Mouse (Mus musculus) kidney, embryonic 15.5 days (tissue): ENCODE measurements at regions not wholly inside any gene's neighbourhood (a gene's known extent, or its start where the extent isn't known, plus 50 kb on each side); places are given as distances from the start of the nearest gene placed in this dataset.
A peak's percentile ranks its signal among the peaks of the same experiment; 100 is the strongest.

ENCODE experiments used
- ATAC-seq: fragments of 200-750 bp; cut with Nextera tagmentation; replicated peaks from 2 replicates; pipeline ENCODE4 v1.8.0; 2017; ENCODE audit warnings: moderate TSS enrichment; ENCODE audit not compliant: low FRiP score
- H3K27ac ChIP-seq: fragments of 300-500 bp; sonication (generic); 2 replicates; pipeline ENCODE4 v1.5.1; 2015; ENCODE audit warnings: mild to moderate bottlenecking, inconsistent platforms
- H3K27me3 ChIP-seq: fragments of 300-500 bp; sonication (generic); 2 replicates; pipeline ENCODE4 v1.6.1; 2015; ENCODE audit warnings: inconsistent platforms
- H3K36me3 ChIP-seq: fragments of 300-500 bp; sonication (generic); 2 replicates; pipeline ENCODE4 v1.6.1; 2015; ENCODE audit warnings: inconsistent platforms
- H3K4me1 ChIP-seq: fragments of 300-500 bp; sonication (generic); 2 replicates; pipeline ENCODE4 v1.6.1; 2015; ENCODE audit warnings: inconsistent platforms
- H3K4me2 ChIP-seq: fragments of 300-500 bp; sonication (generic); 2 replicates; pipeline ENCODE4 v1.6.1; 2015; ENCODE audit warnings: moderate library complexity, mild to moderate bottlenecking, inconsistent platforms
- H3K4me3 ChIP-seq: fragments of 300-500 bp; sonication (generic); replicated peaks from 2 replicates; pipeline ENCODE4 v1.5.1; 2015; ENCODE audit warnings: mild to moderate bottlenecking, inconsistent platforms
- H3K9ac ChIP-seq: fragments of 300-500 bp; sonication (generic); 2 replicates; pipeline ENCODE4 v1.6.1; 2015; ENCODE audit warnings: mild to moderate bottlenecking, inconsistent platforms
- H3K9me3 ChIP-seq: fragments of 300-500 bp; sonication (generic); replicated peaks from 2 replicates; pipeline ENCODE4 v1.6.1; 2016; ENCODE audit warnings: inconsistent platforms
- WGBS: fragments of 180-500 bp; shearing (Covaris S2); methylation state at CpG from one replicate; pipeline ENCODE4 v1.1.7; 2015; ENCODE audit warnings: mixed read lengths; 5-methylcytosine and 5-hydroxymethylcytosine counted together

- 61% methylated on average over 26 of the region's 26 CpGs for WGBS
These were observed 100.5 kb upstream of the Ptpn1 start for GRCm38 (mm10) chr2:167831076-167832039.

DNA sequence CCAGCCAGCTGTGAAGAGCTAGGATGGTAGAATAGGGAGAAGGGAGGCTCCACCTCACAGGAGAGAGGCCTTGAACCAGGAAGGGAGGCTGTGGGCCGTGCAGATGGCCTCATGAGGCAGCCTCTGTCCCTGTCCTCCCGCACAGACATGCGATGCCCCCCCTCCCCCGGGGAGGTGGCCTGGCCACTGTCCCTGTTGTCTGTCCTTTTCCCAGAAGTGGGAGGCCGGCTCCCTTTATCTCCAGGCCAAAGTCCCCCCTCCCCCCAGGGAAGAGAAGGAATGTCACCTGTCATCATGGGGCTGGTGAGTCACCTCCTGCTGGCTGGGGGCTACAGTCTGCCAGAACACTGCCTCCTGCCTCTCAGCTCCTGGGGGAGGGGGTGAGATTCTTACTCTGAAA is 103.6 kb upstream of the Ptpn1 start:
- Histone ChIP-seq H3K27me3 (no peaks in the 10 kb centered on the region), H3K4me3 (no peak overlapping the region), H3K4me1 (peaks cover 49% of the 10 kb centered on the region), H3K9me3 (no peaks in the 10 kb centered on the region), H3K9ac (no peak overlapping the region), H3K27ac (no peak overlapping the region), H3K4me2 (no peak overlapping the region), H3K36me3 (no peaks in the 10 kb centered on the region)
- WGBS = 30% methylated on average over 5 of the region's 5 CpGs
- ATAC-seq = no peak

More at GRCm38 (mm10) chr2:167831076-167832039, 100.5 kb upstream of the Ptpn1 start:
- H3K27ac ChIP-seq = no peak overlapping the region
- no peak overlapping the region for H3K4me3 ChIP-seq
- H3K9me3 ChIP-seq = no peaks in the 10 kb centered on the region
- H3K36me3 ChIP-seq = no peaks in the 10 kb centered on the region
- H3K9ac ChIP-seq = no peak overlapping the region
- no peak overlapping the region for H3K4me2 ChIP-seq
- ATAC-seq = no peak
- peaks cover 41% of the 10 kb centered on the region for H3K4me1 ChIP-seq
- no peaks in the 10 kb centered on the region for H3K27me3 ChIP-seq

DNA sequence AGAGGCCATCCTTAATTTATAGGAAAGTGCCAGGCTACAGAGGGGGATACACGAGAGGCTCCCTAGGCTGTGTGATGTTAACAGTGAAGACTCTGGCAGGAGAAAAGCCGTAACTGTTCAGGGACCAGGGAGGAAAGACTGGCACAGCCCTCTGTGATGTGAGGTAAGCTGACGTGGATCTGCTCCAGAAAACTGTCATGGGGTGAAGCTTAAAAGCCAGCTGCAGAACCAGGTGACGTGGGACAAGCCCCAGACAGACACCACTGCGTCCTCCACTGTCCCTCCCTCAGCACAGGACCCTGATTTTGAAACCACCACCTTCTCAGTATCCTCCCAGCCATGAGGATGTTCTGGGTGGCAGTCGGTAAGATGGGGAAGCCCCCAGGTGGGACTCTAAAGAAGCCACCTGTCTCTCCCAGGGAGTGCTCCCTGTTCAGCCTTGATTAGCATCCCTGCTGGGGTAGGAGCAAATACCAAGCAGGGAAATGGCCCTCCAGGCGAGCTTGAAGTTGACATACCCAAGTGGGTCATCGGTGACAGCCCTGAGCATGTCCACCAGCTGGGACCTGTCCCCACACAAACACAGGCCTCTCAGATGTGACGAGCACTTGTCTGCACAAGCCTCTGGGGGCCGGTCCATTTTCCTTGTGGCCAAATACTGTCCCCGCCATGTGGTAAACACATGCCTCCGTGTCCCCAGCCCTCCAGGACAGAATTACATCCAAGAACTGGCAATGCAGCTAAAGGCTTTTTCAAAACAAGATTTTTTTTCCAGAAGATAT is 104.7 kb upstream of the Ptpn1 start:
- H3K27ac ChIP-seq = no peak overlapping the region
- no peak overlapping the region for H3K4me2 ChIP-seq
- no peak for ATAC-seq
- H3K27me3 ChIP-seq = no peaks in the 10 kb centered on the region
- H3K4me3 ChIP-seq = no peak overlapping the region
- H3K36me3 ChIP-seq = no peaks in the 10 kb centered on the region
- H3K9ac ChIP-seq = no peak overlapping the region
- WGBS = 58% methylated on average over 12 of the region's 12 CpGs
- peaks cover 43% of the 10 kb centered on the region for H3K4me1 ChIP-seq
- no peaks in the 10 kb centered on the region for H3K9me3 ChIP-seq

GRCm38 (mm10) chr2:167823513-167823912 is 108.3 kb upstream of the Ptpn1 start:
- Histone ChIP-seq H3K9me3 (no peaks in the 10 kb centered on the region), H3K4me2 (peak overlapping the region; percentile 19), H3K27ac (peak overlapping the region; percentile 73), H3K4me3 (no peak overlapping the region), H3K36me3 (no peaks in the 10 kb centered on the region), H3K4me1 (peaks cover 51% of the 10 kb centered on the region), H3K27me3 (no peaks in the 10 kb centered on the region; the same call in 1 of the 2 replicates), H3K9ac (no peak overlapping the region)
- WGBS = 12% methylated on average over 9 of the region's 9 CpGs
- peak; percentile 43; the same call in 1 of the 2 replicates for ATAC-seq

DNA sequence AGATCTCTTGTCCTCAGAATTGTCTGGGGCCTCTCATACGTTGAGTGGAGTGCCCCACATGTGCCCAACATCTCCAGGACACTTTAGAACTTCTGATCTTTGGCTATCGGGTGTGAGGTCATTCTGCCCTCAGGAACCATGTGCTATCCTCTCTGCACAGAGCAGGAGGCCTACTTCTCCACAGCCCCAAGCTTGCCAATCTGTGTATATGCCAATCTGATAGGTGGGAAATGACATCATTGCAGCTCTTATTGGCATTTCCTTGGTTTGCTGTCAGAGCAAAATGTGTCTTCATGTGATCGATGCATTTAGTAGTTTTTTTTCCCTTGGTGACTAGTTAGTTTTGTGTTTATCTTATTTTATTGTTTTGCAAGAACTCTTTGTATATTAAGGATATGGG is 108.8 kb upstream of the Ptpn1 start:
- H3K36me3 ChIP-seq = no peaks in the 10 kb centered on the region
- H3K9me3 ChIP-seq = no peaks in the 10 kb centered on the region
- H3K9ac ChIP-seq = no peak overlapping the region
- no peak for ATAC-seq
- no peak overlapping the region for H3K4me2 ChIP-seq
- no peaks in the 10 kb centered on the region; the same call in 1 of the 2 replicates for H3K27me3 ChIP-seq
- peaks cover 49% of the 10 kb centered on the region for H3K4me1 ChIP-seq
- peak overlapping the region; percentile 73 for H3K27ac ChIP-seq
- no peak overlapping the region for H3K4me3 ChIP-seq
- 93% methylated on average over 3 of the region's 3 CpGs for WGBS

DNA sequence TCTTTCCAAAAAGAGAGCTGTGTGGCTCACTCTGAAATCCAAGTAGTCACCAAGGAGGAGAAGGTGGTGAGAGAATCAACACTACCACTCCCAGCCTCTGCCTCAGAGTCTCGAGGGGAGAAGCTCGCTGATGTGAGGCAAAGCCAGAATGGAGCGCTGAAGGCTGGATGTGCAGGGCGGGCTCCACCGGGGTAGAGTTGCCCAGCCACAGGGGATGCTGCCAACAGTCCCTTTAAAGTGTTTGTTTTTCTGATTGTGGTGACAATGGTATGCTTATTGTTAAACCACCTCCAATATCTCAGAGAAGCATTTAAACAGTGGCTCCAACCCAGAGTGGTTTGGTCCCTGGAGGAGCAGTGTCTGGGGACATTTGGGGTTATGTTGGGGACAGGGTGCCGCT is 110.7 kb upstream of the Ptpn1 start:
- Histone ChIP-seq H3K27me3 (no peaks in the 10 kb centered on the region; the same call in 1 of the 2 replicates), H3K9me3 (no peaks in the 10 kb centered on the region), H3K9ac (no peak overlapping the region), H3K27ac (no peak overlapping the region), H3K4me2 (no peak overlapping the region), H3K4me3 (no peak overlapping the region), H3K36me3 (no peaks in the 10 kb centered on the region), H3K4me1 (peaks cover 47% of the 10 kb centered on the region)
- 75% methylated on average over 6 of the region's 6 CpGs for WGBS
- no peak for ATAC-seq

DNA sequence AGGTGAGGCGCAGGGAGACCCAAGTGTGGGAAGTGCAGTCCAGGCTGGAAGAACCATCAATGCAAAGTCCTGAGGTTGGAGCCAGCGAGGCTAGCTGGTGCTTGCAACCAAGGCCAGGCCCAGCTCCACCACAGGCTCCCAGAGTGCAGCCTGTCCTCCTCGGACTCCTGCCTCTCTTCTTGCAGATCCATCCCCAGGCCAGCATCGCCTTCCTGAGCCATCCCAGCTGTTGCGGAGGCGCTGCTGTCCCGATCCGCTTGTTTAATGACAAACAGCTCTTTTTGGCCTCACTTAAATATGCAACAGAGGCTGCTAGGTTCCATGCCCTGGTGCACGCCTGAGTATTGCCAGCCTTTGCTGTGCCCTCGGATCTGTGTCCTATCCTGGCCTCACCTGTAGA is 113.1 kb upstream of the Ptpn1 start:
- H3K9me3 ChIP-seq = no peaks in the 10 kb centered on the region
- H3K4me1 ChIP-seq = peaks cover 31% of the 10 kb centered on the region
- no peak overlapping the region for H3K4me3 ChIP-seq
- no peaks in the 10 kb centered on the region; the same call in 1 of the 2 replicates for H3K27me3 ChIP-seq
- peak overlapping the region; percentile 64 for H3K27ac ChIP-seq
- ATAC-seq = peak; percentile 41; the same call in 1 of the 2 replicates
- H3K4me2 ChIP-seq = no peak overlapping the region
- no peaks in the 10 kb centered on the region for H3K36me3 ChIP-seq
- no peak overlapping the region for H3K9ac ChIP-seq
- 43% methylated on average over 10 of the region's 10 CpGs for WGBS

- Histone ChIP-seq H3K4me2 (no peak overlapping the region), H3K4me1 (peaks cover 25% of the 10 kb centered on the region), H3K27ac (no peak overlapping the region), H3K9me3 (no peaks in the 10 kb centered on the region), H3K4me3 (no peak overlapping the region), H3K9ac (no peak overlapping the region), H3K27me3 (no peaks in the 10 kb centered on the region; the same call in 1 of the 2 replicates), H3K36me3 (no peaks in the 10 kb centered on the region)
- WGBS = 64% methylated on average over 9 of the region's 9 CpGs
- ATAC-seq = no peak
These were observed 114.8 kb upstream of the Ptpn1 start for GRCm38 (mm10) chr2:167817030-167817429.

- Histone ChIP-seq H3K27me3 (no peaks in the 10 kb centered on the region; the same call in 1 of the 2 replicates), H3K9me3 (no peaks in the 10 kb centered on the region), H3K4me2 (no peak overlapping the region), H3K36me3 (no peaks in the 10 kb centered on the region), H3K4me3 (no peak overlapping the region), H3K4me1 (peaks cover 22% of the 10 kb centered on the region), H3K27ac (no peak overlapping the region), H3K9ac (no peak overlapping the region)
- 87% methylated on average over 10 of the region's 10 CpGs for WGBS
- ATAC-seq = no peak
These were observed 116.7 kb upstream of the Ptpn1 start for GRCm38 (mm10) chr2:167815123-167815522.

DNA sequence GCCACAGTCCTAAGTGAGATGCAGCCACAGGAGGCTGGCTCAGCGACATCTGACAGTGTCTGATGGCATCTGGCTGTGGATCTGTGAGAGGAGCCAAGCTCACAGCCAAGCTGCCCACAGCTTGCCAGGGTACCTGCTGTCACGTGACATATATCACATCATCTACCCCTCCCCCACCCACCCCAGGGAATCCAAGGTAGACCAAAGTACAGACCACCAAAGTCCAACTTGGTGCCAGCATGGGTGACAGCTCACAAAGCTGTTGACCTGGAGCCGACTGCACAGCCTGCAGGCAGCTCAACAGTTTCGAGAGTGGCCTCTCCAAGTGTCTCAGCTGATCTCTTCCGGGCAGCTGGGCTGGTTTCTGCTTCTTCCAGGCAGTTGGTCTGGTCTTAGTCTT is 119.6 kb upstream of the Tmem189 start:
- Histone ChIP-seq H3K4me3 (no peak overlapping the region), H3K27ac (no peak overlapping the region), H3K27me3 (no peaks in the 10 kb centered on the region), H3K4me1 (peaks cover 26% of the 10 kb centered on the region), H3K9me3 (no peaks in the 10 kb centered on the region), H3K4me2 (no peak overlapping the region), H3K9ac (no peak overlapping the region), H3K36me3 (no peaks in the 10 kb centered on the region)
- ATAC-seq = no peak
- WGBS = 82% methylated on average over 5 of the region's 5 CpGs

- WGBS = 77% methylated on average over 15 of the region's 15 CpGs
These were observed 116.1 kb upstream of the Tmem189 start for GRCm38 (mm10) chr2:167805629-167806304.

More at GRCm38 (mm10) chr2:167805629-167806304, 116.1 kb upstream of the Tmem189 start:
- H3K4me1 ChIP-seq = peaks cover 30% of the 10 kb centered on the region
- no peak overlapping the region for H3K9ac ChIP-seq
- no peaks in the 10 kb centered on the region for H3K27me3 ChIP-seq
- no peak overlapping the region for H3K4me2 ChIP-seq
- no peaks in the 10 kb centered on the region for H3K36me3 ChIP-seq
- H3K27ac ChIP-seq = no peak overlapping the region
- ATAC-seq = no peak
- H3K9me3 ChIP-seq = no peaks in the 10 kb centered on the region
- H3K4me3 ChIP-seq = no peak overlapping the region
